Mouse (Mus musculus) ES-CJ7 (cell line): ENCODE results near the gene Rabgap1l.

Experiments
- DNase-seq: peaks from one replicate; pipeline ENCODE4 v3.0.0; 2011; ENCODE audit warnings: low read depth, low spot score

Gene Rabgap1l

GRCm38 (mm10) chr1:160792686-160793355 lies at the start of gene Rabgap1l:
Gene Rabgap1l (minus strand): TSS chr1:160793211.
- peak; percentile 86 for DNase-seq

GRCm38 (mm10) chr1:160842567-160842966 lies 49.6 kb upstream of the Rabgap1l start:
- no peak for DNase-seq

GRCm38 (mm10) chr1:160840618-160841017 lies 47.6 kb upstream of the Rabgap1l start:
- DNase-seq = no peak

- no peak for DNase-seq
Observed at GRCm38 (mm10) chr1:160839095-160839494, 46.1 kb upstream of the Rabgap1l start.

- DNase-seq = no peak
Observed at GRCm38 (mm10) chr1:160834446-160834845, 41.4 kb upstream of the Rabgap1l start.

- DNase-seq = no peak
Observed at GRCm38 (mm10) chr1:160832267-160833021, 39.4 kb upstream of the Rabgap1l start.

GRCm38 (mm10) chr1:160830608-160831498 lies 37.8 kb upstream of the Rabgap1l start:
- DNase-seq = no peak

DNA sequence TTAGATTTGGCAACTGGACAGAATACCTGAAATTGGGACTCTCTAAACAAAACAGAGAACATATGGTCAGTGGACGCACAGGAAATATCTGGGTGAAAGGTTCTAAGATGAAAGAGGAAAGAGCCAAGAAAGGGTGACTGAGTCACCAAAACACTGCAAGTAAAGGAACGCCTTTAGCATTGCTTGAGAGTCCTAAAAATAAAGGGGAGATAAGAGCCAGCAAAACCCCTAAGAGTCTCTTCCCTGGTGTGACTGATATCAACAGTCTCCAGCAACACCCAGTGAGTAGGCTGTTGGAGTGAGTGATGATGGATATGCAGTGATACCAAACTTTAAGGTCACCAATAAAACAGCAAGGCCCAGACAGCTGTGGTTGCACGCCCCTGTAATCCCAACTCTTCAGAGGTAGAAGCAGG lies 32.4 kb upstream of the Rabgap1l start:
- DNase-seq = no peak

- no peak for DNase-seq
Observed at GRCm38 (mm10) chr1:160823638-160824037, 30.6 kb upstream of the Rabgap1l start.

DNA sequence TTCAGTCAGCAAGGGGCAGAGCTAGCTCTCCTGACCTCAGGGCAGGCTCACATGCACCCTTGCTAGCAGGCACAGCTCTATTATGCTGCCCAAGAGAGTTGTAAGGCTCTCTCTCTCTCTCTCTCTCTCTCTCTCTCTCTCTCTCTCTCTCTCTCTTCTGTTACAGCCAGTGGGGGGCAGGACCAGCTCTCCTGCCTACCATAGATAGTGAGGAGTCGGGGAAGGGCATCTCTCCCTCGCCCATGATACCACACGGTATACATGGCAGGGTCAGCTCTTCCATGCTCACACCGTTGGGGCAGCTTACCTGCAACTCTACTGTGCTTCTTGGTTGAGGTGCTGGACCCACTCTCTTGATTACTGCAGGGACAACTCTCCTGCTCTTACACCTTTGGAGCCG lies 21.2 kb upstream of the Rabgap1l start:
- DNase-seq = no peak

- no peak for DNase-seq
Observed at GRCm38 (mm10) chr1:160812428-160812827, 19.4 kb upstream of the Rabgap1l start.

DNA sequence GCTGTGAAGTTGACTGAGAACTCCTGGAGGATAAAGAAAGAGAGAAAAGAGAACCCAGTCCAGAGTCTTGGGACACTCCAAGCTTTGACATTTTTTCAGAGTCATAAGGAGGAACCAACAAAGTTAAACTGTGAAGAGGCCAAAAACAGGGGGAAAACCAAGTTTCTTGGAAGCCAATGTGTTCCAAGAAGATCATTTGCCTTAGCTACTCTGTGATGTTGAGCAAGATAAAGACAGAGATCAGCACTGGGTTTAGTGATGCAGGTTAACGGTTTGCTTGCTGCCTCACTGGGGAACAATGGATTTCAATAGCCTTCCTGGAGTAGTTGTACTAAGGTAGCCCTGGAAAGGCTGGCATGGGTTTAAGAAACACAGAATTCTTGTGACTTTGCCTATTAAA lies 18.9 kb upstream of the Rabgap1l start:
- no peak for DNase-seq

GRCm38 (mm10) chr1:160805268-160805667 lies 12.3 kb upstream of the Rabgap1l start:
- no peak for DNase-seq

GRCm38 (mm10) chr1:160799972-160800371 lies 7.0 kb upstream of the Rabgap1l start:
- no peak for DNase-seq

DNA sequence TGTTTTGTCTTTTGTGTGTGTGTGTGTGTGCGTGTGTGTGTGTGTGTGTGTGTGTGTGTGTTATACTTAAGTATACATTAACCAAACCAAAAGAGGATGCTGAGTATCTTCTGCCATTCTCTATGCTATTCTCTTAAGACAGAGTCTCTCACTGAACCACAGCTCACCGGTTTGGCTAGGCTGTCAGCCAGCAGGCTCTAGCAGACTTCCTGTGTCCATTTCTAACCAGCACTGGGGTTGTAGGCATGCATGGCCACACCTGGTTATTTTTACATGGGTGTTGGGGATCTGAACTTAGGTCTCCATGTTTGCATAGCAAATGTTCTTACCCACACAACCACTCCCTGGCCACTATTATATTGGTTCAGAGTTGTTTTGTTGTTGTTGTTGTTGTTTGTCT lies 2.0 kb upstream of the Rabgap1l start:
- no peak for DNase-seq

DNA sequence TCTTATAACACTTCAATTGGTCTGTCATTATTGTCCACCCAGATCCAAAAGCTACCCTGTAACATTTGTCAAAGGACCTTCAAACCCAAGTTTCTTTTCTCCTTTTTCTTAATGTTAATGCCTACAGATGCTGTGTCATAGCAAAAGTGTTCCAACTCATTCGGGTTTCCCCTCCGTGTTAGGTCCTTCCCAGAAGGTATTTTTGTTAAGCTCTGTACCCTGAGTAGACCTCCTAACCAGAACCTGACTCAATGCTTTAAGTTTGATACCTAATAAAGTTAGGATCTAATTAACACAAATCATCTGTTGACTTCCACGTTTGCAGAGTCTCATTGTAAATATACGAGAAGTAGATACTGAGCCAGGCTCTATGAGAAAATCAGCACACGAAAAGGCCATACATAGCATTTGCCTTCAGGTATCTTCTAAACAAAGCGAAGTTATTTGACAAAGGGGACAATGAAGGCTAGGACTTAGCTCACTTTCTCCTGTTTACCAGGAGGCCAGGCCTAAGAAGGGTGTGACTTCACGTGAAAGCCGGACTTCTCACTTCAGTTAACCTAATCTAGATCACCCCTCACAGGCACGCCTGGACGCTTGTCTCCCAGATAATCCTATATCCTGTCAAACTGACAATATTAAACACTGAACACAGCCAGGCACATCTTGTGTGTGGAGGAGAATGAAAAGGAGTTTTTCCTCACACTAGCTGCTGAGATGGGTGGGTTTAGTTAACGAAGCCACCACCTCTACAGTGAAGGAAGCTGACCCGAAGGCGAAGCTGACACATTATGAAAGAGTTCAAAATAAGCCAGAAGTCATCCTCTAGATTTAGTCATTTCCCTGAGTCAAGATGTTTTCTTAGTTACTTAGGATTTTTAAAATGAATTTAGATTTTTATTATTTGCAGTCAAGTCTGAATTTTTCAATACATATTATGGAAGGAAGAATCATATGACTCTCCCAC lies 1.1 kb upstream of the Rabgap1l start:
- DNase-seq = no peak

GRCm38 (mm10) chr1:160792156-160792685 lies 790 bp downstream of the Rabgap1l start:
- DNase-seq = peak; percentile 58

GRCm38 (mm10) chr1:160791381-160792155 lies 1.4 kb downstream of the Rabgap1l start:
- DNase-seq = no peak

- DNase-seq = no peak
Observed at GRCm38 (mm10) chr1:160790630-160791029, 2.4 kb downstream of the Rabgap1l start.

- peak; percentile 65 for DNase-seq
Observed at GRCm38 (mm10) chr1:160789876-160790275, 3.1 kb downstream of the Rabgap1l start.
